Mouse (Mus musculus): ENCODE data around the gene Palld. TPM values are rescaled to one million over a fixed set of nuclear protein-coding genes. Genes with fewer than 3 reads are reported as not detected.
A peak's percentile ranks its signal among the peaks of the same experiment; 100 is the strongest.

The Palld gene
- total RNA-seq, 1 experiment from 2014 or later: 0.70 TPM

DNA sequence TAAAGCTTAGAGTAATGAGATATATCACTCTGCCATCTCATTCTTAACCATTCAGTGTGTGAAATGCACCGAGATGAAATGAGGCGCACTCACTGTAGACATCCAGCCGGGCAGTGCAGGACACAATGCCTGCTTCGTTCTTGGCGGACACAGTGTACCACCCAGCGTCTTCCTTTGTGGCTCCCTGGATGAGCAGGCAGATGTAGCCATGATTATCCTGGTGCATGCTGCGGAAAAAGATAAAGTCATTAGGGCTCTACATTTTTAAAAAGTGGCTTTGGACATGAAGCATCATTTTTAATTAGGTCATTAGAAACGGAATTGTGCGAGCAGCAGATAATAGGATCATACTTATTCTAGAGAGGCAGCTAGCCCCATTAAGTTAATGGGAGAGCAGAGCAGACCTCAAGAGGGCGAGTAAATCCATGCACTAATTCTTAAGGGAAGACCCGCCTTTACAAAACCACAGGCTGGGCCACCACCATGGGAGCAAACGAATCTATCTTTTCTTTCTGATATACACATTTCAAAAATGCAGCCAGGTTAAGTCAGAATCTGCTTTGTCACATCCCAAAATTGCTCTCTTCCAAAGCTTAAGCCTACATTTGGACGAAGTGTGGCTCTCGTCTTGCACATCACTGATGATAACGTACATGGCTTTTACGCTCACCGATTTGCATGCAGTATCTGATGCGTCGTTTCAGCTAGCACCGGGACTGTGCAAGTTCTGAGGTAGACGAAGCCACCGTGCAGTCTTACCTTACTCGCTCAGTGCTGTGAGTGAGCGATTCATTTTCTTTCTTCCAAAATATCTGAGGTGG is 387.2 kb downstream of the Palld start:
- ATAC-seq (ENCODE audit: extremely low read depth, insufficient number of reproducible peaks, low FRiP score, poor library complexity, severe bottlenecking): no peak

DNA sequence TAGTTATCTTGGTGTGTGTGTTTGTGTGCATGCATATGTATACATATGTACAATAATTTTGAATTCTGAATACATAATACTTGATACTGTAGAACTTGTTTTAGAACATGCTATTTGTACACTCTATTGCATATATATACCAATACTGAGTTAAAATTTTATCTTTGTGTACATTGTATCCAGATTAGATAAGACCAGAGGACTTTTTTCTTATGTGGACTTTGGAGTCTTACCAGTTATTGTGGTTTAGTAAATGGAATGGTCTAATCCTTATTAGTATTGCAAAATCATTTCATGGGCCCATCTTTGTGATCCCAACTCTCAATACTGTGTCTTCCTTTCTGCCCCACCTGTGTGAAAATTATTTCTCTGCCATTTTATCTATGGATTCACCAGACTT is 400.2 kb downstream of the Palld start:
- ATAC-seq (ENCODE audit: extremely low read depth, insufficient number of reproducible peaks, low FRiP score, poor library complexity, severe bottlenecking): no peak

DNA sequence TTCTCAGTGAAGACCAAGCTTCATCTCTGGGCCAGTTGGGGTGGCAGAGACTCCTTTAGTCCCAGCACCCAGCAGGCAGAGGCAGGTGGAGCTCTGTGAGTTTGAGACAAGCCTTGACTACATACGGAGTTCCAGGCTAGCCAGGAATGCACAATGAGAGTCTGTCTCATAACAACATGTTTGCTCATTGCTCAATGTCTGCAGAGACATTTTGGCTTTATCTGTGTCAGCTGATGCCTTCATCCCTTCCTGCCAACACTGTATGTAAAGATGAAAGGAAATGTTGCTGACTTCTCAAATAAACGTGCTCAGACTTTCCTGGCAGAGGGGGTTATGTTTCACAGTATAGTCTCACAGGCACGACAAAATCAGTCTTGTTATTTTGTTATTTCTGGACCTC is 401.6 kb downstream of the Palld start:
- no peak for ATAC-seq (ENCODE audit: extremely low read depth, insufficient number of reproducible peaks, low FRiP score, poor library complexity, severe bottlenecking)

DNA sequence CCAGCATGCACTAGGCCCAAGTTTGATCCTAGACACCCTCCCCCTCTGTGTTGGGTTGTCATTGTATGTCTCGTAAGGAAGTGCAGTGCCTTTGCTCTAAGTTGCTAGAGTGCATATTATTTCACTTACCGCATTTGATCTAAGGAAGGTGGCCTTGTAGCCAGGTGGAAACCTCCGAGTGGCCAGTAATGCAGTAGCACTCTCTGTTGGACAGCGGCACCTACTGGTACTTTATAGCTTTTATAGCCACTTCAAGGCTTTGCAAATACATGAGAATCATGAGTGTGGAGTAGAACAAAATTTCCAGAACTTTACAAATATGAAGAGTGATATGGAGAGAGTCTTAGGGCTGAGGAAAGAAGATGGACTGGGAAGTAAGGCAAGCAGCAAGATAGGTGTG is 403.5 kb downstream of the Palld start:
- no peak for ATAC-seq (ENCODE audit: extremely low read depth, insufficient number of reproducible peaks, low FRiP score, poor library complexity, severe bottlenecking)

DNA sequence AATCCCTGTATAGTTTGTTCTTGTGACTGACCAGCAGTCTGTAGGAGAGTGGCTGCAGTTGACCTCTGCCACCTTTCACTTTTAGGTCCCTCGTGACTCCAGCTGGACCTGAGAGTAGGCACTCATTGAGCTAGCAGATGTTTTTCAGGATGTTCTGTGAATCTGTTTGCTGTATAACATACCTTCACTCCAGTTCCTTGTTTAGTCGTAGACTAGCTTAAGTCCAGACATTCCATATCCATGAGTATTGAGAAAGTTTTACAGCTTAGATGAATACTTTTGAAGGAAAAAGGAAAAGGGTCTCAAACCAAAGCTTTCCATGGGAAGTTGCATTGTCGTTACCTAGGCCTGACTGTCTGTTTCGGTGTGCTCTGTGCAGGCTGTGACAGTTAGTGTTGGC is 405.4 kb downstream of the Palld start:
- no peak for ATAC-seq (ENCODE audit: extremely low read depth, insufficient number of reproducible peaks, low FRiP score, poor library complexity, severe bottlenecking)

DNA sequence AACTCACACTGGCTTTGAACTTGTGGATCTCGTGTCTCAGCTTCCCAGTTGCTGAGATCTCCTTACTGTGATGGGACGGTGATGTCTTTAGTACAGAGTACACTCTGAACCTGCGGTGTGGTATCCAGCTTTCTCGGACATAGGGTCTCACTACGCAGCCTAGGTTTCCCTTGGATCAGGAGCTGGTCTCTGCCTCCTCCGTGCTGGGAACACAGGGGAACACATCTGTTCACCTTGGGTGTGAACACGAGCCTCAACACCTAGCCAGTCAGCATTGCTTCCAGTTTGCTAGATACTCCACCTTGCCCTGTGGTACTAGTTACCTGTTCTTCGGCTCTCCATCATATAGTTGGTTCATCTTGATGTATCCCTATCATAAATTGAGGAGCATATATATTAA is 413.9 kb downstream of the Palld start:
- ATAC-seq (ENCODE audit: extremely low read depth, insufficient number of reproducible peaks, low FRiP score, poor library complexity, severe bottlenecking): no peak

DNA sequence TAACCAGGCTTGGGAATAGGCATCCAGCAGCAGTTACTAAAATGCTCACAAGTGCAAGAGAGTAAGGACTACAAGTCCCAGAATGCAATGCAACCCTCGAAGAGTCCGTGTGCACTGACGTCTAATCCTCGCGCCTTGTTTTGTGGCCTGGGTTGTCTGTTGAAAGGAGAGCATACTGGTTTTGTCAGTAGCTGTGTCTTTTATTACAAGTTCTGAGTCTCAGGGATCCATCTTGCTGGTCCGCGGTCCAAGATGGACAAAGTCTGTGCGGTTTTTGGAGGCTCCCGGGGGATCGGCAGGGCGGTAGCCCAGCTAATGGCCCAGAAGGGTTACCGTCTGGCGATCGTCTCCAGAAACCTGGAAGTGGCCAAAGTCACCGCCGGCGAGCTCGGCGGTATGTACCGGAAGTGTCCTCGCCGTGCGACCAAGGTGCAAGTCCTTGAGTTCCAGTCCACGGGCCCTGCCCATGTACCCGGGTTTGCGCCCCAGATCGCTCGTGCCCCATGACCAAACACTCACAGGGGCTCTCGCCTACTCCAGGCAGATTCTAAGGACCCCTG is 414.8 kb downstream of the Palld start, which contains the start of gene Cbr4:
TSS of gene Cbr4 (plus strand) at position 138 of the 560 bp plus-strand sequence.
- ATAC-seq (ENCODE audit: extremely low read depth, insufficient number of reproducible peaks, low FRiP score, poor library complexity, severe bottlenecking): peak; percentile 99

DNA sequence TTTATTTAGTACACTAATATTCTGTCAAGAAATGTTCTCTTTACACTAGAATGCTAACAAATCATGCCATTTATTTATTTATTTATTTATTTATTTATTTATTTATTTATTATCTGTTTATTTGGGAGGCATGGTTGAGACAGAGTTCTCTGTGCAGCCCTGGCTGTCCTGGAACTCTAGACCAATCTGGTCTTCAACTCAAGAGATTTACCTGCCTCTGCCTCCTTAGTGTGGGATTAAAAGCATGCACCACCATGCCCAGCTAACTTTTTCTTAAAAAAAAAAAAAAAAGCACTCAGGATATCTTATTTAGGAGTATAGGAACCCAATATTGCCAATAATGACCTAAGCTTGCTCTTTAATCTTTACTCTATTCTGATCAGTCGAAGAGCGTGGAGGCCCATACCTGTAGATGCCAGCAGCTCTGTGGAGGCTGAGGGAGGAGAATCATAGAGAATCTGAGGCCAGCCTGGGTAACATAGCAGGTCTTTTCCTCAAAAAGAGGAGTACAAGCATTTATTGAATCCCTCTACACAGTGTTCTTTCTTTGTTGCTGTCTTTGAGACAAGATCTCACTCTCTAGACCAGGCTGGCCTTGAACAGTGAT is 415.5 kb downstream of the Palld start:
- no peak for ATAC-seq (ENCODE audit: extremely low read depth, insufficient number of reproducible peaks, low FRiP score, poor library complexity, severe bottlenecking)

DNA sequence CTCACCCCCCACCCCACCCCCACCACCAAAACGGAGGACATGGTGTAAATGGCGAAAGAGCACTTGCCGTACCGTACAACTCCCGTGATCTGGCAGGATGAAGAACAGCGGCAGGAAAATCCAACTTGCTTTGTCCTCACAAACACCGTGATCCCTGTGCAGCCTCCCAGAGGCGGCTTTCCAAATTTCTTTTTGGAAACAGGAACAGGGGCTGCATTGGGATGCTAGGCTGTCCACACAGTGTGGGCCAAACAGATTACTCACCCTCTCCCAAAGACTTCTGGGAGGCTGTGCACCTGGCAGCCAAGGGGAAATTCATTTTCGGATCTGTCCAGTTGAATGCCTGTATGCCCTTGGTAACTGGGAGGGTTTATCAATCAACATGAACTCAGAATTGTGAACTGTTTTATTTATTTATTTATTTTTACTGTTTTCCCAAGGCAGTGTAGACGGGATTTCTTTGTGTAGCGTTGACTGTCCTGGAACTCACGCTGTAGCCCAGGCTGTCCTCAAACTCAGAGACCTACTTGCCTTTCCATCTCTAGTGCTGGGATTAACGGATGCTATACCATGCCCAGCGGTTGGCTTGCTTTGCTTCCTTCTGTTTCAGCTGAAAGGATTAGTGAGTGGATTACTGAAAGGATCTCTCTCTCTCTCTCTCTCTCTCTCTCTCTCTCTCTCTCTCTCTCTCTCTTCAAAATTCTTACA is 422.1 kb downstream of the Palld start:
- ATAC-seq (ENCODE audit: extremely low read depth, insufficient number of reproducible peaks, low FRiP score, poor library complexity, severe bottlenecking): no peak

DNA sequence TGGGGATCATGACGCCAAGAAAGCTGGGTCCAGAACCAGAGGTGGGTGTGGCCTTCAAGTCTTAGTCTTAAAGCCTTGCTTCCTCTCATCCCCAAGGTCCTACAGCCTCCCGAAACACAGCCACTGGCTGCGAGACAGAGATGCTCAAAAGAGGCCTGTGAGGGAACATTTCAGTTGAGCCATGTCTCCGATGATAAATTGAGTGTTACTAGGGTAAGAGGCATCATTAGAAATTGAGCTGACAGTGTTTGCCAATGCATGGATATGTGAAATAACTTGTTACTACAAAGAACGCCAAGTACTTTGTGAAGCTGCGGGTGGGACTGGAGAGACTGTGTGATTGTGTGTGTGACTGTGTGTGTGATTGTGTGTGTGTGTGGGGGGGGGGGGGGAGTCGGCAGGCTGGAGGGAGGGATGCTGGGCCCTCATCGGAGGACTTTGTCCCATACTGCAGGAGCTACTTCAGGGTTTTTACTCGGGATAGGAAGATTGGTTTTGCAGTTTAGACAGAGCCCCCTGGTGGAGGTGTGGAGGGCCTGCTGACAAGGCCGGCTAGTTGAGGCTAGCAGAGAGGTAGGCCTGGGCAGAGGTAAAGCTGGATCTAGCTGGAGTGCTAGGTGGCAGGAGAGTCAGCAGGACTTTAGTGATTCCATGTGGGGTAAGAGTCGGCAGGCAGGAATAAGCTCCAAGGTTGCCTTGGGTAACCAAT is 422.8 kb downstream of the Palld start:
- peak; percentile 58; the same call in 1 of the 2 replicates for ATAC-seq (ENCODE audit: extremely low read depth, insufficient number of reproducible peaks, low FRiP score, poor library complexity, severe bottlenecking)

DNA sequence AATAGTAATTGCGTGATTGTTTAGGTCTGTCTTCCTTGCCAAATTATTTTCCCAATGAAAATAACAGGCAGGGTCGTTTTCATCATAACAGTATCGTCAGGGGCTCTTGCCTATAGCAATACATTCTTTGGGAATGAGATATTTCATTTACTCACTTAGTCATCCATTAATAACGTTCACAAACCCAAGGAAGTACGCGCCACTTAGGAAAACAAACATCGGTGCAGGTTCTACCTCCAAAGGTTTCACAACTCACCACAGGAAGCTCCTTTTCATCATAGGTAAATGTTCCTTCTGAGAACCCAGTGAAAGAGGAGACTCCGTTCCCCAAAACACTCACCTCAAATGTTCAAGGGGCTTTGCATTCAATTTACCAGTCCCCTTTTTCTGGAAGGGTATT is 423.7 kb downstream of the Palld start:
- ATAC-seq (ENCODE audit: extremely low read depth, insufficient number of reproducible peaks, low FRiP score, poor library complexity, severe bottlenecking): no peak

DNA sequence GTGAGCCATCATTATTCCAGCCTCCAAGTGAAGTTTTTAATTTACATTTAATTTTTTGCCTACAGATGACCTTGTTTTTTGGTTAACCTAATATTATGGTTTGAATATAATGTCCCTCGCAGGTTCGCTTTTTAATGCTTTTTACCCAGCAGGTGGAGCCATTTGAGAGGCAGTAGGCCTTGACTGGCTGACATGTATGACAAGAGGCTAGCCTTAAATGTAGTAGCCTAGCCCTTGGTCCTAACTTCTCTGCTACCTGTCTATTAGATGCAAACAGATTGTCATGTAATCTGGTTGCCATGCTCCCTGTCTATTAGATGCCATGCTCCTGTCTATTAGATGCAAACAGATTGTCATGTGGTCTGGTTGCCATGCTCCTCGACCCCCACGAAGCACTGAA is 424.3 kb downstream of the Palld start:
- no peak for ATAC-seq (ENCODE audit: extremely low read depth, insufficient number of reproducible peaks, low FRiP score, poor library complexity, severe bottlenecking)

DNA sequence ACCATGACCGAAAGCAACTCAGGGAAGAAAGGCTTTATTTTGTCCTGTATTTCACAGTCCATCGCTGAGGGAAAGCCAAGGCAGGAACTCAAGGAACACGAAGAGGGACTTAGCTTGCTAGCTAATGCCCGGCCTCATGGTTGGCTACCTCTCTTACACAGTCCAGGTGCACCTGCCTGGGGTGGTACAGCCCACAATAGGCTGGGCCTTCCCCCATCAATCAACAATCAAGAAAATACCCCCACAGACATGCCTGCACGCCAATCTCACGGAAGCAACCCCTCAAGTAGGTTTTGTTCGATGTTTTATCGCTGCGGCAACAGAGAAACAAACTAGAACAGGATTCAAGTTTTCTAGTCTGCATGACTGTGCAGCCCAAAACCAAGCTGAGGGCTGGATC is 426.3 kb downstream of the Palld start:
- ATAC-seq (ENCODE audit: extremely low read depth, insufficient number of reproducible peaks, low FRiP score, poor library complexity, severe bottlenecking): no peak

DNA sequence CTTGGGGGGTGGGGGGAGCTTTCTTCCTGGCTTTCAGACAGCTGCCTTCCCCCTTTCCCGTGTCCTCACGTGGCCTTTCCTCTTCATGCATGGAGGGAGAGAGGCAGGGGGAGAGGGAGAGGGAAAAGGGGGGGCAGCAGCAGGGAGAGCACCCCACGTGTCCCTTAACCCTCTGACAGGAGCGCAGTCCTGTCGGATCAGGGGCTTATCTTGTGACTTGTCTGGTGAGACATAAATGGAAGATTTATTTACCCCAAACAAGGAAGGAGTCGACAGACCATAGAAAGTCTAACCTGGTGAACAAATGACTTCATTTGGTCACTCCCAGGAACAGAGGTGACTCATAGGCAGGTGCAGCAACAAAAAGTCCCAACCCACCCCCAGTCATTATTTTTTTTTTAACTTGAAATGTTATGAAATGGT is 427.2 kb downstream of the Palld start:
- ATAC-seq (ENCODE audit: extremely low read depth, insufficient number of reproducible peaks, low FRiP score, poor library complexity, severe bottlenecking): no peak

DNA sequence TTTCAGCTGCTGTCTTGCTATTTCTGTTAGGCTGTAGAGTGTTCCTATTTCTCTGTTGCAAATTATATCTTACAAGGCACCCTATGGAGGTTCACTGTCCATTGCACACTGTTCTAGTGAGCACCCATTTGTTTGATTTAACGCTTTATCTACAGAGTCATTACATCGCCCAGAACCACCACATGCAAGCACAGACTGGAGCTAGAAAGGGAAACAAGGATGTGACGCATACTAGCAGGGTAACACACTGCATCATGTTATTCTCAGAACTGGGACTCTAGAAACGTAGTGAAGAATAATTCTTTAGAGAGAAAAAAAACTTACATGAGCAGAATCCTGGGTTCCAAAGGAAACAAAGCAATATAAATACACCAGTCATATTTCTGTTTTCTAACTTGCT is 432.3 kb downstream of the Palld start:
- ATAC-seq (ENCODE audit: extremely low read depth, insufficient number of reproducible peaks, low FRiP score, poor library complexity, severe bottlenecking): no peak

DNA sequence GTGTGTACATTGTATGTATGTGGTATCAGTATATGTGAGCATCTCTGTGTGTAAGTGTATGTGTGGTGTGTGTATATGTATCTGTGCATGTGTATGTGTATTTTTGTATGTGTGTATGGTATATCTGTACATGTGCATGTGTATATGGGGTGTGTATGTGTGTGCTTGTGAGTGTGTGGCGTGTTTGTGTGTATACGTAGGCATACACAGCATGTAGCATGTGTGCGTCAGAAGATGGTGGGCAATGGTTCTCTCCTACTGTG is 435.0 kb downstream of the Palld start:
- ATAC-seq (ENCODE audit: extremely low read depth, insufficient number of reproducible peaks, low FRiP score, poor library complexity, severe bottlenecking): no peak

DNA sequence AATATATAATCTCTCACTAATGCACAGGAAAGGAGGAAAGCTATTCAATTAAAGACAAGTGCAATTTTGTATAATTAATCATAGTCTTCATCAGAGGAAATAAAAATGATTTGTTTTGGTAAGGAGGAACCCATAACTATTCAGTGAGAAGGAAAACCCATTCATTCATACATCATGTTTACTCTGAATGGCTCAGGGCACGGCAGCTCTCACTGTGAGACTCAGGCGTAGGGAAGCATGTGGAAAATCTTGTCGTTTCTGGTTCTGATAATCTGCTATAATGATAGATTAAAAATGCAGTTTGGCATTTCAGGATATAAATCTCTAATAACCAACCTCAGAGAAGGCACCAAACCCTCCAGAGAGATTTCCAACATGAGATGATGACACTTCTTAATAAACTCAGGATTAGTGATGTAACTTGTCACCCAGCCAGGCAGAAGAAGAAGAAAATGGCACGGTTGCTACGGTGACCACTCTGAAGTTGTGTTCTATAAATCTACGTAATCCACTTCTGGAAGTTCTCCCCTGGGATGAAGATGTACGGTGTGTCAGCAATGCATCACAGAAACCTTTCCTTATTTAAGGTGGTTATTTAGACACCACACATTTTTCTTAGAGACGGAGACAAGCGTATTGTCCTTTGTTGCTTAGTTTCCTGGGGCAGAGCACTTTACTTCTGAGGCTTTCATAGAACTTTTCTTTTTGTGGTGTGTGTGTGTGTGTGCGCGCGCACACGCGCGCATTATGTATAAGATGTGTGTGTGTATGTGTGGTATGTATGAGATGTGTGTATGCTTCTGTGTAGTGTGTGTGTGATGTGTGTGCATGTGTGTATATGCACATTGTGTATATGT is 435.6 kb downstream of the Palld start:
- ATAC-seq (ENCODE audit: extremely low read depth, insufficient number of reproducible peaks, low FRiP score, poor library complexity, severe bottlenecking): no peak

DNA sequence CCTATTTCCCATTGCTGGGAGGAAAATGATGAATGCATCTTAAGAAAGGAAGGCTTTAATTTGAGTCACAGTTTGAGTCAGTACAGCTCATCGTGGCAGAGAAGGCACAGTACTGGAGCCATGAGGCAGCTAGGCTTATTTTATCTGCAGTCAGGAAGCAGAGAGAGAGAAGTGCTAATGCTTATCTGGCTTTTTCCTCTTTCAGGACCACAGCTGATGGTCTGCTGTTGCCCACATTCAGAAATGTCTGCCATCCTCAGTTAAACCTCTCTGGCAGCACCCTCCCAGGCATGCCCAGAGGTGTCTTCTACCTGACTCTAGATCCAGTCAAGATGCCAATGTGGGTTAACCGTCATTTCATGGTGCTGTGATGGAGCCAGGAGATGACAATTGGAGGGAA is 438.1 kb downstream of the Palld start:
- ATAC-seq (ENCODE audit: extremely low read depth, insufficient number of reproducible peaks, low FRiP score, poor library complexity, severe bottlenecking): no peak

DNA sequence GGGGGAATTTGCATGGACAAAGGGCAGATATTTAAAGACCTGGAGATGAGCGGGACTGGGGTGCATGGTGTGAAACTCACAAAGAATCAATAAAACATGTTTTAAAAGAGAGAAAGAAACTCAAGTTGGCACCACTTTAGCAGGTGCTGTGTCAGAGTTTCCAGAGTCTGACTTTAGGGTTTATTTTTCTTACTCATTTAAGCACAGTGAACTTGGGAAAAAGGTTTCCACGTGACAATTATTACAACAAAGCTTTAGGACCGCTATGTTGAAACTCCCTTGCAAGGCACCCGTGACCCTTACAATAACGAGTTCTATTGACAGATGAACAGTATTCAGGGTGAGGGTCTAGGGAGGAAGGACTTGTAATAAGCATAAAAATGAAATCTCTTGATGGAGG is 440.3 kb downstream of the Palld start:
- no peak for ATAC-seq (ENCODE audit: extremely low read depth, insufficient number of reproducible peaks, low FRiP score, poor library complexity, severe bottlenecking)

All from neutrophil, adult 5-6 weeks (primary cell).